Mouse (Mus musculus) adrenal gland, postnatal 14 days (tissue): ENCODE measurements around the gene Actg1. TPM values are rescaled to one million over a fixed set of nuclear protein-coding genes. Genes with fewer than 3 reads are reported as not detected.
"Not testable (repeated sequence)": the region's sequence is repeated elsewhere in the genome, so short reads cannot be mapped to it uniquely, and the experiment has no call there.

Experiments
- DNase-seq: peaks from one replicate; pipeline ENCODE4 v3.0.0; 2021; ENCODE audit warnings: mixed read lengths
- total RNA-seq: library from RNA; stranded (reverse); gene quantifications from 2 replicates; pipeline ENCODE4 v1.2.3, GENCODE M21; 2021

Gene Actg1
- total RNA-seq, 1 experiment from 2014 or later = 1,064 TPM

DNA sequence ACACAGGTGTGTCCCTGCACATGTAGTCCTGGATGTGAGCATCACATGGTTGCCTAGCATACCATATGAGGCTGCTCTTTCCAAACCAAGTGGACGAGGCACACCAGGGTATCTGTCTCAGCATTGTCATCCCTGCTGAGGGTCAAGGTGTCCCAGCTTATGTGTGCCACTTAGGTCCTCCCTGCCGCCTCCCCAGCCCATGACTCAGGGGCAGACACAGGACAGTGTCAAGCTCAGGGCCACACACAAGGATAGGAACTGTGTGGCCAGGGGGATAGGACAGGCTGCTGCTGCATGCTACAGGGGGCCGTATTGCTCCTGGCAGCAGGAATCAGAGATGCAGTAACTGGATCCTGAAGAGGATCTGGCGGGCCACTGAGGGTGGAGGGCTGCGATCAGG lies 12.4 kb upstream of the Actg1 start:
- peak; percentile 58 for DNase-seq

DNA sequence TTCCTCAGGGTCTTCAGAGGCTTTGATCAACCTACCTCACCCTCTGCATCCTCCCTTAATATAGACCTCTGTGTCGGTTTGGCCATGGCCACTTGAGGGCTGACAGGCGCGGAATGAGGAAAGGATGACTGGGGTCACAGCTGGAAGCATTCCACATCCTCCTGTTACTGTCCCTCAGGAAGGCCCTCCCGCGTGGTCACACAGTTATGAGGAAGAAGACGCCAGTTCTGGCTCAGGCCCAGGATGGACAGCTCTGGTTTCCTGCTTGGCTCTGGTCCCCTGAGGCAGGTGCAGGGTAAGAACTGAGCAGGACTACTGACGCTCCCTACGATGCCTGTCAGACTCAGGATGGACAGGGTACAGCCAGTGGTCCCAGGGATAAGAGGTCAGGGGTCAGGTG lies 11.7 kb upstream of the Actg1 start:
- peak; percentile 74 for DNase-seq

DNA sequence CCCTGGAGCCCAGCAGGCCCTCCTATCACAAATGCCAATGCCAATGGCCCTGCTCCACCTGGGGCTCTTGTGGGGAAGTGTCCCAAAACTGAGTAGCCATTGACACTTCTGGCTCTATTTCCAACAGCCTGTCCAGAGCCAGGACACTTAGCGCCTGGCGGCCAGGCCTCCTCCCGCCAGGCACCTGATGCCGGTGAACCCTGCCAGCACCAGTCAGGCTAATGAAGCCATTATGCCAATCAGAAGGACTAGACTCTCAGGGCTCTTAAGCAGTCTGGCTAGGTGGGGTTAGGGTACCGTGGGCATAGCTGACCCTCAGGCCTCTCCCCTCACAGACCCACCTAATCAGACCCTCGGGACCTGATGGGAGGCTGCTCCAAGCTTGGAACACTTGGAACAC lies 11.0 kb upstream of the Actg1 start:
- no peak for DNase-seq

GRCm38 (mm10) chr11:120357791-120358401 lies 9.6 kb upstream of the Actg1 start:
- DNase-seq = peak; percentile 86

DNA sequence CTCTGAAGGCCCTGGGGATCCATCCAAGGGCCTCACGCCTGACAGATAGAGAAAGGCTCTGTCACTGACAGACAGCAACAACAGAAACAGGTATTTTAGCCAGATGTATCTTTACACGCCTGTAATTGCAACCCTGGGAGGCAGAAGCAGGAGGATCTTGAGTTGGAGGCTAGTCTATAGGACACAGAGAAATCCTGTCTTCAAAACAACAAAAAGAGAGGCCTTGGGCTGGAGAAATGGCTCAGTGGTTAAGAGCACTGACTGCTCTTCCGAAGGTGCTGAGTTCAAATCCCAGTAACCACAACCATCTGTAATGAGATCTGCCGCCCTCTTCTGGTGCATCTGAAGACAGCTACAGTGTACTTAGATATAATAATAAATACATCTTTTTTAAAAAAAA lies 8.6 kb upstream of the Actg1 start:
- no peak for DNase-seq

DNA sequence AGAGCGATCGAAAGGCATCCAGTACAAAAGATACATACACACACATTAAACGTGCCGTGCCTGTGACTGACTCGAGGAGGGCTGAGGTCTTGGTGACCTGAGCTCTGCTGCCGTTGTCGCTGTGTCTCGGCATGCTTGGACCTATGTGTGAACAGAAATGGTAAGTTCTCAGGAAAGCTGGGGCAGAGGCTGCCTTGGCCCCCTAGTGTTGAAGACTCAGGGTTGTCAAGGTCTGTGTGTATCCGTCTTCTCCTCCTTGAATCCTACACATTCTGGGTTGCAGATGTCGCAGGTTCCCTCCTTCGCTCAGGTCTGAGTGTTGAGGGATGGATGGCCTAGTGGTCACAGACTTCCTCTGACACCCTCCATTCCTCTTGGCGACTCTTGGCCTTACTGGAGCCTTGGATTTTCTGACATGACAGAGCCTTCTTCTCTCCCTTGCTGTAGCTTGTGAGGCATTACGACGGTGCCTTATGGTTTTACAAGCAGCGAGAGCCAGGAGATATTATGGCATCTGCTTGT lies 8.0 kb upstream of the Actg1 start:
- DNase-seq = no peak

- no peak for DNase-seq
These were observed 7.1 kb upstream of the Actg1 start for GRCm38 (mm10) chr11:120355277-120356039.

DNA sequence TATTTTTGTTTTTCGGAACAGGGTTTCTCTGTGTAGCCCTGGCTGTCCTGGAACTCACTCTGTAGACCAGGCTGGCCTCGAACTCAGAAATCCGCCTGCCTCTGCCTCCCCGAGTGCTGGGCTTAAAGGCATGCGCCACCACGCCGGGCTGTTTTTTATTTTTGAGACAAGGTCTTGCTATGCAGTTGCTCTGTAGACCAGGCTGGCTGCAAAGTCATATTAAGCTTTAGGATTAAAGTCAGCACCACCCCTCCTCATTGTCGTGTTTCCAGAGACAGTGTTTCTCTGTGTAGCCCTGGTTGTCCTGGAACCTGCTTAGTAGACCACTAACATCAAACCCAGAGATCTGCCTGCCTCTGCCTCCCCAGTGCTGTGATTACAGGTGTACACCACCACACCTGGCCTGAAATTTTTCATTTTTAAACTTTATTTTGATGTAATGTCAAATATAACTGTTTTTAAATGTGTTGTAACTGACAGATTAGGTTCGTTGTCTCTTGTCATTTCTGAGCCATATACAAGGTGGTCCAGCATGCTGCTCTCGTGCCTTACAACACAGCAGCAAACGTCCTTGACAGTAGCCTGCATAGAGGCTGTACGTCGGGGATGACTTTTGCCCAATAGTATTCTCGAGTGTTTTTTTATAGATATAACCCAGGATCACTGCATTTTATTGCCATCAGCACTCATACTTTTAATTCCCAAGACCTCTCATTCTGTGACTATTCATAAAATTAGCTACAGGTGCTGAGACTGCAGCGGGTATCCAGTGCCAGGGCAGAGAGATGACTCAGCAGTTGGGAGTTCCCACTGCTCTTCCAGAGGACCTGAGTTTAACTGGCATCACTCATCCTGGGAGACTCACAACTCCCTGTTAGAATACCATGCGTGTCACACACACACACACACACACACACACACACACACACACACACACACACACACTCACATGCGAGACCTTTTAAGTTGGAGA lies 6.2 kb upstream of the Actg1 start:
- peak; percentile 39 for DNase-seq

DNA sequence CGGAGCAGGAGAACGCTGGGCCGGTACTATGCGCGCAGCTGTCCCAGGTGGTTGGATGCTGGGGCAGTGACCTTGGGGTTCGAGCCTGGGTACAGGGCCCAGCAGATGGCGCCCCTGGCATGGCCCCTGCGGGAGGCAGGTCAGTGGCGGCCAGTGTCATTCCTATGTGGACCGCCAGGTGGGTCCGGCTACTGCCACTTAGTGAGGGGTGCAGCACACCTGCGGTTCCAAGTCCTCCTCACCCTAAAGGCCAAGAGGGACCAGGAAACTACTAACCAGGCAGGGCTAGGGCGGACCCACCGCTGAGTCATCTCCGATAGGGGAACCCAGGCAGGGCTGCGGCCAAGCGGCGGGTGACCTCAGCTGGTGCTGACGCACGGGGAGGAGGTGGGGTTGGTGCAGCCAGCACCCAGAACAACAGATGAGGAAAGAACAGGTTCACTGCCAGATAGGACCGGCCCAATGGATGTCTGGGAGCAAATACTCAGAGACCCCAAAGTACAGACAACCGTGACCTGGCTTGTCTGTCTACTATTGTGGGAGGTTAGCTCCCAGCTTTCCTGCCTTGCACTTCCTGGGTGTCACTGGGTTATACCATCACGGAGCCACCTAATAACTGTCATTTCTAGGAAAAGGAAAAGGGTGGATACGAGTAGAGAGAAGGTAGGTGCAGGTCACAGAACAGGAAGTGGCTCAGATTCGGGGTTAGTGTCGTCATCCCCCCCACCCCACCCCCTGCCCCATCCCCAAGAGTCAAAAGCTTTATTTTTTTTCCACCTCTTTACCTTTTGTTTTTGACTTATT lies 5.4 kb upstream of the Actg1 start:
- DNase-seq = peak; percentile 94

DNA sequence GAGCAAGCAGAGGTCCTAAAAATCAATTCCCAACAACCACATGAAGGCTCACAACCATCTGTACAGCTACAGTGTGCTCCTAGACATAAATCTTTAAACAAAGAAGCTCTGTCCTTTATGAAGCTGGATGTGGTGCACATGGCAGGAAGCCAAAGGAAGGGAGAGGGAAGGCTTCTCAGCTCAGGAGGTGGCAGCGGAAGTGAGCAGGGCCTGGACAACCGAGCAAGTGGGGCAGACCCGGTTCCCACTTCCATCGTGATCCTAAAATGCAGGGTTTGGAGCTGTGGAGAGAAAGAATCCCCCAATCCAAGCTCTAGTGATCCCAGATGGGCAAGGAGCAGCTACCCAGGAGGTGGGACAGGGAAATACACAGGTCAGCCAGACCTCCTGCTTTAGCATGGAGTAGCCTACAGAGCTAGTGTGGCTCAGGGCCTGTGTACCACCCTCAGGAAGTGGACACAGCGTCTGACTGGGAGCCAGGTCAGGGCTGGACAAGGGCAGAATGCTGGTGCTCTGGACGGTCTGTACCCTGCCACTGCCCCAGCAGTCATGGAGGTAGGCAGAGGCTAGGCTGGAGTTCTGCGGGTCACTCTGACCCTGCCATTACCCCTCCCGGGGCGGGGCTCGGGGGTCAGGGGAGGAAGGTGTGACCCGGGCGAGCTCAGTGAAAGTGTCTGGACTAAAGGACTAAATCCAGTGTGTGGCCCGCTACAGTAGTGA lies 4.4 kb upstream of the Actg1 start:
- DNase-seq = peak; percentile 69

GRCm38 (mm10) chr11:120352093-120352350 lies 3.7 kb upstream of the Actg1 start:
- DNase-seq = not testable (repeated sequence)

GRCm38 (mm10) chr11:120351250-120352092 lies 3.1 kb upstream of the Actg1 start:
- no peak for DNase-seq

- no peak for DNase-seq
These were observed 2.4 kb upstream of the Actg1 start for GRCm38 (mm10) chr11:120350711-120351110.

DNA sequence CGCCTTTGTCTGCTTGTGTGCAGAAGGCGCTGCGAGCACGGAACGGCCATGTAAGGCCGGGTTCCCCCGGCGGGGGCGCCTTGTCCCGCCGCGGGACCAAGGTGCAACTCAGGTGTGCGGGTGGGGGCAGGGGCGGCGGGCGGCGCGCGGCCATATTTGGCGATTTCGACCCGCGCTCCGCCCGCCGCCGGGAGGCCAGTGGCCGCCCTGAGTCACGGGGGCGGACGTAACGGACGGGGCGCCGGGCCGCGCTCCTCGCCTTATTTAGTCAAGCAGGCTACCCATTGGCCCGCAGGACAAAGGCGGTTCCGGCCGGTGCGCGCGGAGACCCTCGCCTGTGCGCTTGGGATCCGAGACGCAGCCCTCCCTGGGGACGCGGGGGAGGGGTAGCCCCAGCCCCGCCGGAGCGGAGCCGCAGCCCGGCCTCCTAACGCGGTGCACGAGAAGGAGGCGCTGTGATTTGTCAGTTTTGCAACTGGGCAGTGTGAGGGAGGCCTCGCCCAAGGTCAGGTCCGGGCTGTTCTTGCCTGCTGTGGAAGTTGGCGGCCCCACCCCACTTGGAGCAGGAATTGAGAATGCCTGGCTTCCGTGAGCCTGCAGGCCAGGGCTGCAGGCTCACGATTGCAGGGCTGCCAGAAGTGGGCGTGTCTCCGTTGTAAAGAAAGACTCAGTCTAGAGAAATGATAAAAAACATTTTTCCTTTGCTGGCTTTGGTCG lies 1.8 kb upstream of the Actg1 start:
- DNase-seq = peak; percentile 93

GRCm38 (mm10) chr11:120349371-120349985 lies 1.1 kb upstream of the Actg1 start:
- DNase-seq = peak; percentile 55

- peak; percentile 67 for DNase-seq
These were observed 485 bp upstream of the Actg1 start for GRCm38 (mm10) chr11:120348684-120349370.

GRCm38 (mm10) chr11:120347301-120347700 lies 1.0 kb downstream of the Actg1 start:
- DNase-seq = no peak

GRCm38 (mm10) chr11:120346383-120347034 lies 1.8 kb downstream of the Actg1 start:
- not testable (repeated sequence) for DNase-seq
